Comparison of ENCODE assay signal across 30 mouse cellular contexts in genomic region chr14:21536485-21537181, GRCm38 (mm10). TPM values are rescaled to one million over a fixed set of nuclear protein-coding genes. Genes with fewer than 3 reads are reported as not detected.
DNase-seq lines count a peak whose midpoint lies in the region; ATAC-seq and TF ChIP-seq lines count a peak whose summit lies in the region.
"Had no signal": no experiment of that assay in that cellular context is flagged by ENCODE, and none has a peak within 500 bp of the region (broad histone marks: within the 10 kb centered on the region; RNA-seq: fewer than 3 reads in every experiment).

No protein-coding gene starts in this region.

- no peak for TF ChIP-seq POLR2A in kidney, adult 2 months (IDR thresholded peaks at IDR 0.05; ENCODE audit: low read depth, low read length)

- intact Hi-C loops in gastrocnemius, adult 2 months (cut with DNase I) = no loop called here
- intact Hi-C loops in left cerebral cortex, adult 2 months (cut with DNase I) = no loop called here
- intact Hi-C loops in gastrocnemius, postnatal 36 days (cut with DNase I) = no loop called here

- no peak overlapping the region for H3K9ac ChIP-seq in heart, embryonic 16.5 days (ENCODE audit: low read length)
- H3K9ac ChIP-seq: embryonic facial prominence, embryonic 13.5 days; intestine, embryonic 15.5 days; limb, embryonic 13.5 days; liver, embryonic 15.5 days; lung, embryonic 15.5 days; midbrain, embryonic 15.5 days; neural tube, embryonic 12.5 days had no signal

- H3K36me3 ChIP-seq in kidney, adult 2 months (ENCODE audit: control insufficient read depth, insufficient read depth, low read length) = no peaks in the 10 kb centered on the region
- peaks cover 5% of the 10 kb centered on the region; the same call in 1 of the 2 replicates for H3K36me3 ChIP-seq in heart, embryonic 16.5 days (ENCODE audit: control insufficient read depth, insufficient read depth)
- H3K36me3 ChIP-seq: intestine, embryonic 15.5 days; liver, embryonic 15.5 days; lung, embryonic 15.5 days; midbrain, embryonic 15.5 days had no signal

- no peaks in the 10 kb centered on the region for H3K27me3 ChIP-seq in kidney, adult 2 months (replicated peaks; ENCODE audit: control insufficient read depth, insufficient read depth, low read length)
- no peaks in the 10 kb centered on the region for H3K27me3 ChIP-seq in heart, embryonic 16.5 days (ENCODE audit: control insufficient read depth, insufficient read depth, low read length)
- H3K27me3 ChIP-seq: embryonic facial prominence, embryonic 13.5 days; intestine, embryonic 15.5 days; limb, embryonic 13.5 days; liver, embryonic 15.5 days; lung, embryonic 15.5 days; midbrain, embryonic 15.5 days; neural tube, embryonic 12.5 days had no signal

- WGBS in kidney, adult 2 months = 83% methylated on average over 11 of the region's 11 CpGs
- 70% methylated on average over 11 of the region's 11 CpGs for WGBS in heart, embryonic 16.5 days

- no peaks in the 10 kb centered on the region for H3K4me1 ChIP-seq in kidney, adult 2 months (ENCODE audit: control insufficient read depth, insufficient read depth, low read length)
- H3K4me1 ChIP-seq in heart, embryonic 16.5 days (ENCODE audit: control insufficient read depth, insufficient read depth, low read length) = peaks cover 25% of the 10 kb centered on the region
- H3K4me1 ChIP-seq: lung, embryonic 15.5 days had no signal

- 0 out of 2 replicates have a peak overlapping the region, but pooled peaks have one; percentile 14 for H3K4me2 ChIP-seq in heart, embryonic 16.5 days (ENCODE audit: low read depth, low read length)
- H3K4me2 ChIP-seq: embryonic facial prominence, embryonic 13.5 days; intestine, embryonic 15.5 days; limb, embryonic 13.5 days; liver, embryonic 15.5 days; lung, embryonic 15.5 days; midbrain, embryonic 15.5 days; neural tube, embryonic 12.5 days had no signal

- H3K27ac ChIP-seq in gastrocnemius, adult 2 months = peak overlapping the region; percentile 69
- no peak overlapping the region for H3K27ac ChIP-seq in kidney, adult 2 months (ENCODE audit: insufficient read depth, low read depth, low read length)
- H3K27ac ChIP-seq in heart, embryonic 16.5 days (ENCODE audit: low read length) = peak overlapping the region; percentile 89
- no peak overlapping the region for H3K27ac ChIP-seq in left cerebral cortex, adult 2 months
- H3K27ac ChIP-seq: embryonic facial prominence, embryonic 13.5 days; hindbrain, embryonic 10.5 days; intestine, embryonic 15.5 days; limb, embryonic 13.5 days; liver, embryonic 15.5 days; lung, embryonic 15.5 days; midbrain, embryonic 15.5 days; neural tube, embryonic 12.5 days had no signal

- peak; percentile 81; the same call in 1 of the 2 replicates for ATAC-seq in heart, embryonic 16.5 days (replicated peaks; ENCODE audit: extremely low read depth, insufficient read depth, low FRiP score)
- ATAC-seq: forebrain, embryonic 16.5 days; hindbrain, embryonic 16.5 days; intestine, embryonic 15.5 days; midbrain, embryonic 15.5 days had no signal

- TF ChIP-seq CTCF in gastrocnemius, adult 2 months (IDR thresholded peaks at IDR 0.05) = no peak
- no peak for TF ChIP-seq CTCF in kidney, adult 2 months (conservative IDR thresholded peaks at IDR 0.05; ENCODE audit: insufficient read depth, insufficient read length, low read depth, low read length)
- no peak for TF ChIP-seq CTCF in left cerebral cortex, adult 2 months (IDR thresholded peaks at IDR 0.05)

- no peaks in the 10 kb centered on the region; the same call in 1 of the 2 replicates for H3K9me3 ChIP-seq in heart, embryonic 16.5 days (replicated peaks; ENCODE audit: control insufficient read depth, low read length)
- H3K9me3 ChIP-seq: embryonic facial prominence, embryonic 13.5 days; hindbrain, embryonic 10.5 days; intestine, embryonic 15.5 days; limb, embryonic 13.5 days; liver, embryonic 15.5 days; lung, embryonic 15.5 days; midbrain, embryonic 15.5 days; neural tube, embryonic 12.5 days had no signal

- DNase-seq in gastrocnemius, adult 2 months = no peak
- DNase-seq in gastrocnemius, adult 18-20 months (ENCODE audit: low spot score) = no peak
- peak; percentile 35 for DNase-seq in kidney, adult 2 months
- no peak for DNase-seq in kidney, adult 18-20 months
- peak; percentile 90 for DNase-seq in ZHBTc4 (ENCODE audit: low read depth, low spot score)
- no peak for DNase-seq in left cerebral cortex, adult 2 months (ENCODE audit: extremely low spot score in 1 of 2, low spot score in 2 of 2)
- DNase-seq in gastrocnemius, postnatal 36 days = no peak
- DNase-seq: adrenal gland, postnatal 10 days; cerebellum, adult 18-20 months; cerebellum, postnatal 36 days; embryo, embryonic 11 days; gastrocnemius, postnatal 25 days; kidney, postnatal 36 days; layer of hippocampus, postnatal 36 days; lung, postnatal 4 days; right cerebral cortex, postnatal 25 days; spleen, adult 18-20 months; thymus, postnatal 36 days had no signal

- H3K4me3 ChIP-seq in gastrocnemius, adult 2 months = no peak overlapping the region
- H3K4me3 ChIP-seq in kidney, adult 2 months (ENCODE audit: insufficient read depth, low read depth, low read length) = no peak overlapping the region
- no peak overlapping the region for H3K4me3 ChIP-seq in heart, embryonic 16.5 days (ENCODE audit: low read length)
- H3K4me3 ChIP-seq in left cerebral cortex, adult 2 months = no peak overlapping the region
- H3K4me3 ChIP-seq: embryonic facial prominence, embryonic 13.5 days; erythroblast, embryonic 14.5 days; hindbrain, embryonic 10.5 days; intestine, embryonic 15.5 days; limb, embryonic 13.5 days; liver, embryonic 15.5 days; lung, embryonic 15.5 days; midbrain, embryonic 15.5 days; neural tube, embryonic 12.5 days had no signal

RNA-seq across cellular contexts. Expression of gene Kat6b, which starts 55.4 kb away (rescaled TPM):
- 10 to 100 TPM; 22.2 to 26.0 TPM for total RNA-seq in gastrocnemius, adult 2 months (2021)
- 10 to 100 TPM; 20.4 to 22.4 TPM for total RNA-seq in gastrocnemius, adult 18-20 months (2021)
- polyA plus RNA-seq in kidney, adult 2 months (2012; rRNA removed) = 9.4 and 9.5 TPM in 2 replicates
- polyA plus RNA-seq in heart, embryonic 16.5 days (2015; fragmentation: Nextera tagmentation; extraction: Ambion mirVana) = 9.4 and 10.2 TPM in 2 replicates
- total RNA-seq in left cerebral cortex, adult 2 months (2021) = 100 to 1,000 TPM; 117 to 118 TPM
- 10 to 100 TPM; 17.6 to 22.7 TPM for total RNA-seq in gastrocnemius, postnatal 36 days (2021)

Comparison
In these comparisons a context has a peak if more than half of its experiments do, and no peak if none do; other contexts are left out.
1. DNase-seq: peak in kidney, adult 2 months (single experiment) and ZHBTc4 (single experiment); none in gastrocnemius, adult 2 months (single experiment), gastrocnemius, adult 18-20 months (single experiment), kidney, adult 18-20 months (single experiment), left cerebral cortex, adult 2 months (0 of 2) and gastrocnemius, postnatal 36 days (0 of 2).
2. H3K27ac ChIP-seq: peak in gastrocnemius, adult 2 months (single experiment) and heart, embryonic 16.5 days (single experiment); none in kidney, adult 2 months (single experiment) and left cerebral cortex, adult 2 months (single experiment).
3. RNA of gene Kat6b, which starts 55.4 kb away (total RNA-seq): 117 to 118 TPM in left cerebral cortex, adult 2 months; 22.2 to 26.0 TPM in gastrocnemius, adult 2 months, 17.6 to 22.7 TPM in gastrocnemius, postnatal 36 days and 20.4 to 22.4 TPM in gastrocnemius, adult 18-20 months; every median in the first group is over 4 times any median in the second.